Mouse (Mus musculus): ENCODE data around the gene Mapk1.
A peak's percentile ranks its signal among the peaks of the same experiment; 100 is the strongest.

Gene Mapk1

DNA sequence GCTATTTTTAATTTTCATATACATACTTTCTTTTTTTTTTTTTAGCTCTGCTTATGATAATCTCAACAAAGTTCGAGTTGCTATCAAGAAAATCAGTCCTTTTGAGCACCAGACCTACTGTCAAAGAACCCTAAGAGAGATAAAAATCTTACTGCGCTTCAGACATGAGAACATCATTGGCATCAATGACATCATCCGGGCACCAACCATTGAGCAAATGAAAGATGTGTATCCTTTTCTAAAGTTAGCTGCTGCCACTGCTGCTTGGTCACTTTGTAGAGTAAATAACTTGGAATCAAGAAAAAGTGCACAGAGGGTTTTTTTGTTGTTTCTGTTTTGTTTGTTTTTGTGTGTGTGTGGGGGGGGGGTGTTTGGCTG is 32.7 kb downstream of the Mapk1 start:
- no peak for DNase-seq (ENCODE audit: low read depth, low spot score)

DNA sequence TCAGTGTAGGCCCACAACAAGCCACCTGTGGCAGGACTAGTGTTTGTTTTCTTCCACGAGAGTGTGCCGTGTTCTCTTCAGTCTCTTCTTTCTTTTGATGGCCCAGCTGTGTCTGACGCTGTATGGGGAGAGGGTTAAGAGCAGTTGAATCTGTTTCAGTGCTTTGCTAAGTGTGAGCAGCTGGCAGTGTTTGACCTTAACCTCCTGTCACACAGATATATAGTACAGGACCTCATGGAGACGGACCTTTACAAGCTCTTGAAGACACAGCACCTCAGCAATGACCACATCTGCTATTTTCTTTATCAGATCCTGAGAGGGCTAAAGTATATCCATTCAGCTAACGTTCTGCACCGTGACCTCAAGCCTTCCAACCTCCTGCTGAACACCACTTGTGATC is 34.9 kb downstream of the Mapk1 start:
- no peak for DNase-seq (ENCODE audit: low read depth, low spot score)

DNA sequence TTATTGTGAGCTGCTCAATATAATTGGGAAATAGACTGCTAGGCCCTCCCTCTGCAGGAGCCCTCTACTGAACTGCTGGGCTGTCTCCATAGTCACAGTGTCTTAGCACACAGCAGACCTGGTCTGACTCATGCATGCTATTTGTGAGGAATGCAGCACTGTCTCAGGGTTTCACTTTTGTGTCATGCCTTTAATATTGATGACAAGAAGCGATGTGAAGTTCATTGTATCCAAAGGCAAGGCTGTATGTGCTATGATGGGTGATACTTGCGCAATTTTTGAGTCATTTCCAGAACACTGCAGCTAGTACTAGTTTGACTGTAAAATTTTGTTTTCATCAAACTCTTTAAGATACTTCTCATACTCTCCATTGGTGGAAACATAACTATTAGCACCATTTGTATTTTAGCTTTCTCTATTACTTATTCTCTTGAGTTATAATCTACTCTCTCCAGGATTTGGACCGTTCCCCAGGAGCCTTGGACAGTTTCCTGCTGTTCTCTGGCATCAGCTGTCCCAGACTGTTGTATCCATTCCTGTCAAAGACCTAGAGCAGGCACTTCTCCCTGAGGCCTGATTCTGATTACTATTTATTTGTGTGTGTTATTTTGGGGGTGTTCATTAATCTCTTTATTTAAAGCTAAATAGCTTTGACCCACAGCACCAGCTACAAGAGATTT is 41.4 kb downstream of the Mapk1 start:
- DNase-seq (ENCODE audit: low read depth, low spot score) = no peak

DNA sequence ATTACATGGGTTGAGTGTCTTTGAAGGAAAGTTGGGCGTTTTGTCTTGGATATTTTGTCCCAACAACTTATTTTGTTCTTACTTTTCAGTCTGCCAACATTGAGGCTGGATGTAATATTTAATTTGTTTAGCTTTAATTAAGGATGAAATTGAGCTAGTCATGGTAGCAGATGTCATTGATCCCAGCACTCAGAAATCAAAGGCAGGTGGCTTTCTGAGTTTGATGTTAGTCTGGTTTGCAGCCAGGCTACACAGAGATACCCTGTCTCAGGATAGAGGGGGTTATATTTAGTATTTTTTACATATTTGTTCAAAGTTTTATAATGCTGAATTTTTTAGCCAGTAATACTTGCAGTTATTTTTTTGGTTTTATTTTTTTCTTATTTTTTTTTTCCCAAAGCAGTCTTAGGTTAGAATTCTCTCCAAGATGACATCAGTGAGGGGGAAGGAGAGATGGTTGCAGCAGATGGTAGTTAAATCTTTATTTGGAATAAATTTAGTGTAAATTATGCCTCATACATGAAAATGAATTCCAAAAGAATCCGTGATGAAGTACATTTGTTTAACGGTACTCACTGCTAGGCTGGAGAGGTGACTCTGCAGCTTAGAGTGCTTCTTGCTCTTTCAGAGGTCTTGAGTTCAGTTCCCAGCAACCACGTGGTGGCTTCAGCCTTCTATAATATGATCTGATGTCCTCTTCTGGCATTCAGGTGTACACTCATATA is 47.0 kb downstream of the Mapk1 start:
- DNase-seq (ENCODE audit: low read depth, low spot score) = no peak

DNA sequence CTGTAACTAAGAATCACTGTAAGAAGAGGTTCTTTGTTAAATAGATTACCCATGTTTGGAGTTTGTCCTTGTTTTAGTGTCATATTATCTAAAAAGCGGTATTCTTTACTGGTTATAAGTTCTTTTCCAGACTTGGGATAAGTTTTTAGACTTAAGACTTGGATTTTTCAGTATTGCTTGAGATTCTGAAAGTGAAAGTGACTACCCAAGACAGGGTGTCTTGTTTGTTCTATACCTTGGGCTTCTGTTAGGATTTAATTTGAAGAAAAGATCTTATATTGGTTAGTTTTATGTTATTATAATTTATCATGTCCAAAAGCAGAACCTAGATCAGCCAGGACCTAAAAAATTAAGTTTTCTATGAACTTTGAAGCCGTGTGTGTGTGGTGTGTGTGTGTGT is 50.6 kb downstream of the Mapk1 start:
- DNase-seq (ENCODE audit: low read depth, low spot score) = no peak

DNA sequence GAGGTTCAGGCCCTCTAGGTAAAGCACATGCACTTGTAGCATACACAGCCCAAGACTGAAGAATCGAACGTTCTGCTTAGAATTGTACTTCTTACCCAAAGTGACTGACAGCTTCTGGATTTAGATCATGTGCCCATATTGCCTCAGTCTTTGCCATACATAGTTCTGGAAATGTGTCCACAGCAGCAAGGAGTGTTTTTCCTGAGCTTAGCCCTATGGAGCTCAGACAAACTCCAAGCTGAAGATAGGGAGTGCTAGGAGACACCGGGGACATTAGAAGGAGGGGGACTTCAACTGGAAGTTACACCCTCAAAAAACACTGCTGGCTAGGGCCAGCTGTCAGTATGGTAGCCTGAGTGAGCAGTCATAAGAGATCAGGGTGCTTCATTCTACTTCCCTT is 57.5 kb downstream of the Mapk1 start:
- DNase-seq (ENCODE audit: low read depth, low spot score) = no peak

DNA sequence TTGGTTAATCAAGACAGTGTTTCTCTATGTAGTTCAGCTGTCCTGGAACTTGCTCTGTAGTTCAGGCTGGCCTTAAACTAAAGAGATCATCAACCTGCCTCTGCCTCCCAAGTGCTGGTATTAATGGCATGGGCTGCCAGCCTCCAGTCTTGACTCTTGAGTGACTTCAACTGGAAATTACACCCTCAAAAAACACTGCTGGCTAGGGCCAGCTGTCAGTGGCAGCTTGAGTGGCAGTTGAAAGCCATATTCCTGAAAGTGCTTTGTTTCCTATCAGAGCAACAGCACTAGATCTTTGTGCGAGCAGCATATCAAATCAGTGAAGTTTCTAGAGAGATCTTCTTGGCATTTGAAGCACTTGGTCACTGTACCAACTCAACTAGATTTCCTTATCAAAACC is 58.2 kb downstream of the Mapk1 start:
- DNase-seq (ENCODE audit: low read depth, low spot score) = no peak

DNA sequence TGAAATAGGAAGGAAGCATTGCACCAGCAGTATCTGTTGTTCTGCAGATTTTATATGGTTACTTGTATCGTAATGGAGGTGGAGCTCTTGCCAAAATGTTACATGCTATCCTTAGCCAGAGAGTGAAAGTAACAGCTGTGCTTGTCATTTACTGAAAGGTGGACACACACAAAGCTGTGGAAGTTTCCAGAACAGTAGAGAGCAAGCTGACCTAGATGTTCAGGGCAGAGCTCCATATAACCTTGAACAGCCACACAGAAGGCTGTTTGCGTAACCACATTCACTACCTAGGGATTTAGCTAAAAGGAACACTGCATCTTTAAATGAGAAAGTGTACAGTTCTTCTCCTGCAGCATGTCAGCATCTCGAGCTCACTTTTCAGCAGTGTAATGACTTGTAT is 61.1 kb downstream of the Mapk1 start:
- DNase-seq (ENCODE audit: low read depth, low spot score) = no peak

DNA sequence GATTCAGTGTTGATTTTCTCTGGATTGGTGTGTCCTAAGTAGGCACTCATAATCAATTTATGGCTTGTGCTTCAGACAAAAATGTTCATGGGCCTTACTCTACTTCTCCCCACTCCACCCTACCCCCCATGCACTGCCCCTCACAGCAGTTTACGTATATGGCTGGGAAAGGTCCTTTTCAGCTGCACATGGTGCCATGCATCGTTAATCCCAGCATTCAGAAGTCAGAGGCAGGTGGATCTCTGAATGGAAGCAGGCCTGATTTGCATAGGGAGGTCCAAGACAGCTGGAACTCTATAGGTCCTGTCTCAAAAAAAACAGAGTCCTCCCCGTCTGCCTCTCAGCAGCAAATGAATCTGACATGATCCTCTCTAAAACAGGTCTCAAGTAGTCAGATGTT is 62.1 kb downstream of the Mapk1 start:
- DNase-seq (ENCODE audit: low read depth, low spot score) = no peak

DNA sequence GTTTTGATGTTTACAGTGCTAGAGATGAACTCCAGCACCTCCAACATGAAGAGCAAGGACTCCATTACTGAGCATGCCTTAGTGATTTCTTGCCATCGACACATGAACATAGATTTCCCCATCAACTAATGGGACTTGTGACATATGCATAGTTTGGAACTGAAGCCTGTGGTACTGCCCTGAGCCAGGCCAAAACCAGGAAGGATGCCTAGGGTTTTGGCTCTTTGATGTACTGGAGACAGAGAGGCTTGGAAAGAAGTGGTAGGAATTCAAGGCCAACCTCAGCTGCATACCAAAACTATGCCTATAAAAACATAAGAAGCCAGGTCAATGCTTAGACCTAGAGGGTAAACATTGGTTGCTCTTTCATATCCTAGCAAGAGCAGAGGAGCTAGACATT is 66.7 kb downstream of the Mapk1 start:
- no peak for DNase-seq (ENCODE audit: low read depth, low spot score)

DNA sequence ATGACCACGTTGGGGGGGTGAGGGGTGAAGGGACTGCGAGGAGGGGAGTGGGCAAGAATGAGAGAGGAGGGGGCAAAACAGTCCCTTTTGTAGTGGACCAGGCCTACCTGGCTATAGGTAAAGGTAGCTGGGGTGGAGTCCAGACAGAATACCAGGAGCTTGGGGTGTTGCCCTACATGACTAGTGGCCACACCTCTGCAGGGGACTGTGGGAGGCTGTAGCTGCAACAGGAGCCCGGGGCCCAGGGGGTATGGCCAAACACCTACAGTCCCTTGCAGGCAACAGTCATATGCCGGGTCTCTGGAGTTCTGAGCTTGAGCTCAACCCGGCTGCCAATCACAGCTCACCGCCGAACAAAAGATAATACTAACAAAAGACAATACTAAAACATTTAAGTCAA is 68.9 kb downstream of the Mapk1 start:
- no peak for DNase-seq (ENCODE audit: low read depth, low spot score)

DNA sequence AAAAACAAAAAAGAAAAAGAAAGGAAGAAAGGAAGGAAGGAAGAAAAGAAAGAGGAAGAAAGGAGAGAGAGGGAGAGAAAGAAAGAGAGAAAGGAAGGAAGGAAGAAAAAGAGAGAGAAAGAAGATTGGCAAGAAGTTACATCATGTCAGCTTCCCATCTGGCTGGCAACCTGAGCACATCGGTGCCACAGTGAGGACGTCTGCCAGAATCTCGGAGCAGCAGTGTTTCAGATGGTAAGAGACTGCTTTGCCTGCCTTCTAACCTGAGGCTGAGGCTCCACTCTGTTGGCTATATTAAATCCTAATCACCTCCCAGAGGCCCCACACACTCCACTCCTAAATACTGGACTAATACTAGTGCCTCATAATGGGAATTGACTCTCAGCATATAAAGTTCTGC is 70.7 kb downstream of the Mapk1 start:
- DNase-seq (ENCODE audit: low read depth, low spot score) = no peak

DNA sequence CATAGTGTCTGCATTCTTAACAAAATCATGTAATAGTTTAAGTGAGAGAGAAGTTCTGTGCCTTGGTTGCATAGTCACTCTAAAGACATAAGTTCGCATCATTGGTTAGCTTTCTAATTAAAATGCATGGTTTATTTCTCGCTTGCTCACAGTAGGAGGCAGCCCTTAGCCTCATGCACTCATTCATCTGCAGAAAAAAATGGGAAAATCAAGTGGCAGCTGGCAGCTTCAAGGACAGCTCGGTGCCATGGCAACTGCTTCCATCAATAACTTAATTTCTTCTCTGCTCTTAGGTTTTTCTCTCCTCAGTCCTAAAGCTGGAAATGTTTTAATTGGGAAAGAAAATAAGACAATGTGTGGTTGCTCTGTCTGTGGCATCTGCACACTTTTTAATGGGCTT is 72.4 kb downstream of the Mapk1 start:
- DNase-seq (ENCODE audit: low read depth, low spot score) = no peak

DNA sequence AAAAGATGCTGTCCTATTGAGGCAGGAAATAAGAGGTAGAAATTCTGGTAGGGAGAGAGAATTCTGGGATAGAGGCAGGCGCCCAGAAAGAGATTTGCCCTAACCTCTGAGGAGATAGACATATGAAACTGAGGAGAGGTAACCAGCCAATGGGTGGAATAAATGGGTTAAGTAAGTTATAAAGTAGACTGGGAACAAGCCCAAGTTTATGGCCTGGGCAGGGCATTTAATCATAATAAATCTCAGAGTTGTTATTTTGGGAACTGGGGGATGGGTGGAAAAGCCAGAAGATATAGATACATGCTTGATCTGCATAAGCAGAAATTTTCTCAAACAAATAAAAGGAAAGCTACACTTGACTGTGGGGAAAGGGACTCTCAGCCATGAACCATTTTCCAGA is 79.2 kb downstream of the Mapk1 start:
- DNase-seq (ENCODE audit: low read depth, low spot score) = no peak

DNA sequence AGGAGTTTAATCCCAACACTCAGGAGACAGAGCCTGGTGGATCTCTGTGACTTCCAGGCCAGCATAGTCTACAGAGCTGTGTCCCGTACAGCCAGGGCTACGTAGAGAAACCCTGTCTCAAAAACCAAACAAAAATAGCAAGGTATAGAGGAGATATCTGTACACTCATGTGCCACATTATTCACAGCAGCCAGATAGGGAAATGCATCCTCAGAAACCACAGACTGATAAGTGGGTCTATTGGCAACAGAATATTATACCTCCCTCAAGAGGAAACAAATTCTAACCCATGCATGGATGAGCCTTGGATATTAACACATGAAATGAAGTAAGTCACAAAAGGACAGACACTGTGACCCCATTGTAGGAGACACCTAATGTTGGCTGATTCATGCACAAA is 84.4 kb downstream of the Mapk1 start:
- DNase-seq (ENCODE audit: low read depth, low spot score) = no peak

DNA sequence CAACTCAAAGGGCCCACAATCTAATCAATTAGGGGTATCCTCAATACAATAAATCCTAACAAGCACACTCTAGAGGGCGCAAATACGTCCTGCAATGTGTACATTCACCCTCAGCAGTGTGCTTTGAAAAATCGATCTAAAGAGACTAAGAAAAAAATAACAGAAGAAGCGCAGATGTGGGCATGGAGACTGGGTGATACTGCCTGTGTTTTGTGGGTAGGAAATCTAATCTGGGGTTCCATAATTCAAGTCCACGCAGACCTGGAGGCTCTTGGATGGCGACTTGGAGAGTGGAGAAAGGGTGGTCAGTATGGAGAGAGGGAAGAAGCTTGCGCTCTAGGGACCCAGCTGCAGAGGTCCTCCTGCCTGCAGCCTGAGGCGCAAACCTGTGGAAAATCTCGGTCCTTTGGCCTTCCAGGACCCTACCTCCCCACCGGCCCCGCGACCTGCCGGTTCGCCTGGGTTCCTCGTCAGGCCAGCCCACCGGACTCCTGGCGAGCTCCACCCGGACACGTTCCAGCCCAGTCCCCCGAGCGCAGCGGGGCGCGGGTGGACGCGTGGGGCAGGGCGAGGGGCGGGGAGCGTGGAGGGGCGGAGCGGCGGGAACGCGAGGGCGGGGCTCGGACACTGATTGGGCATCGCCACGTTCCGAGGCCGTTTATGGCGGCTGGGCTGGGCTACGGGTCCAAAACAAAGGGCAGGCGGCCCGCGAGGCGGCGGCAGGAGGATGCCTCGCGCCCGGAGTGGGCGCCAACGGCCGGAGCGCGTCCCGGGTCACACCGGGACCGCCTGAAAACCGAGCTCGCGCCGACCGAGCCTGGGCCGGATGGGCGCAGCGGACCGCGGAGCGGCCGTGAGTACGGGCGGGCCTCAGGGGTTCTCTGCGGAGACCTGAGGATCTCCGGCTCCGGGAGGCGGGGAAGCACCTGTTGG is 86.6 kb downstream of the Mapk1 start, which contains the start of gene Ypel1:
Gene Ypel1, plus strand, starts transcription at position 186 of the 933 bp plus-strand sequence.
- DNase-seq (ENCODE audit: low read depth, low spot score) = peak; percentile 79

DNA sequence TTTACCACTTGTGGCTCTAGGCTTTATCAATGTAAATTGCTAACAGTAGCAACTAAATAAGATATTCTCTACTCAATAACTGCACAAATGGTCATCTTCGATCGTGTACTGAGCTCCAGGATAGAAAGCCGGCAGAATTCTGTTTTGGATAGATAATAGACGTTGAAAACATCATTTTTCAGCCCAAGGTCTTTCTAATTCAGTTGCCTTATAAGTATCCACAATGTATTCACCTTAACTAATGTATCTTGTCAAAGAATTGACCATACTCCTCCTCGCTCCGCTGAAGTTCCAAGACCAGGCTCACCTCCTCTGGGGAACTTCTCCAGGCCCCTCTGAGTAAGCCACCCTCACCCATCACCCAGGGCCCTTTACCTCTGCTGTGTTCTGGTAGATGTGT is 87.5 kb downstream of the Mapk1 start:
- DNase-seq (ENCODE audit: low read depth, low spot score) = no peak

DNA sequence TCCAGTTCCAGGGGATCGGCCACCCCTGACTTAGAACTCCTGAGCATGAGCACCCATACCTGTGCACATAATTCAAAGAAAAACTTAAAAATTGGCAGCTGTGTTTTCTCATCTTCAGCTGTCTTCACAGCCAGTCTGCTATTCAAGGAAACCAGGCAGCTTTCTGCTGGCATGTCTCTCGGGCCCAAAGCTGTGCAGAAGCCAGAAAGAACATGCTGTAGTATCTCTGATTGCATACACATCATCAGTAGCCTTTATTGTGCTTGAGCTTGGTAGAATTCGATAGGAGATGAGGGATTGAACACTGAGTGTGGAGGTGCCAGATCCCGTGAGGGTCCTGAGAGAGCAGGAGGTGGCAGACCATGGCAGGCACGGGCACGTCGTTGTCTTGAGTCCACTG is 89.8 kb downstream of the Mapk1 start:
- no peak for DNase-seq (ENCODE audit: low read depth, low spot score)

DNA sequence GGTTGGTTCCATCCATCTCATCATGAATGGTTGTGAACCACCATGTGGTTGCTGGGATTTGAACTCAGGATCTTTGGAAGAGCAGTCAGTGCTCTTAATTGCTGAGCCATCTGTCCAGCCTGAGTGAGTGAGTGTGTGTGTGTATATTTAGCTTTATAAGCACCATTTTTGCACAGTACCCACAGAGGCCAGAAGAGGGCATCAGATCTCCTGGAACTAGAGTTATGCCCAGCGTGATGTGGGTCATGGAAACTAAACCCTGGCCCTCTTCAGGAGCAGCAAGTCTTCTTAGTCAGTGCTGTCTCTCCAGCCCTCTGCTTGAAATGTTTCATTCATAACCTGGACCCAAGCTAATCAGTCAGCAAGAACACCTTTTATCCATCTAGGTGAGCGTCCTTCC is 93.1 kb downstream of the Mapk1 start:
- DNase-seq (ENCODE audit: low read depth, low spot score) = peak; percentile 70

DNA sequence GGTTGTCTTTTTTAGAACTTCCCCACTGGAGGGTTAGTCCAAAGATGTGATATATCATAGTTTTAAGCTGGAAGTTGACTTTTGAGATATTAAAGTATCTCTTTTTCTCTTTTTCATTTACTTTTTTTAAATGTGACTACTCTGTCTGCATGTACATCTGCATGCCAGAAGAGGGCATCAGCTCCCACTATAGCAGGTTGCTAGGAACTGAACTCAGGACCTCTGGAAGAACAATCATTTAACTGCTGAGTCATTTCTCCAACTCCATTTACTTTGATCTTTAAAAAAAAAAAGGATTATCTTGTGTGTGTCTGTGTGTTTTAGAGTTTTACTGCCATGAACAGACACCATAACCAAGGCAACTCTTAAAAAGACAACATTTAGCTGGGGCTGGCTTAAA is 93.7 kb downstream of the Mapk1 start:
- peak; percentile 28 for DNase-seq (ENCODE audit: low read depth, low spot score)

DNA sequence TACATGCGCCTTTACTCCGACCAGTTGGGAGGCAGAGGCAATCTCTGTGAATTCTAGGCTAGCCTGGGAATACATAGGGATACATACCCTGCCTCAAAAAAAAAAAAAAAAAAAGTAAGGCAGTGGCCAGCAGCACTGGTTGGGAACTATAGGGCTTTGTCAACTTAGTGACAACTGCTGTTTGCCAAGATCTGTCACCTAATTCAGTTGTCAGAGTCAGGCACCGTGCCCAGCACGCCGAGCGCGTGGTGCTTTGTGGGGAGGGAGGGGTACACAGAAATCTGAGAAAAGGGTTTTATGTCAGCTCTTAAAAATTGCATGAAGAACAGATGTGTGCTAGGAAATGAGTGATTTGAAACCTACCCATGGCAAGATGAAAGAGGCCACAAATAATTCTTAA is 94.9 kb downstream of the Mapk1 start:
- no peak for DNase-seq (ENCODE audit: low read depth, low spot score)

DNA sequence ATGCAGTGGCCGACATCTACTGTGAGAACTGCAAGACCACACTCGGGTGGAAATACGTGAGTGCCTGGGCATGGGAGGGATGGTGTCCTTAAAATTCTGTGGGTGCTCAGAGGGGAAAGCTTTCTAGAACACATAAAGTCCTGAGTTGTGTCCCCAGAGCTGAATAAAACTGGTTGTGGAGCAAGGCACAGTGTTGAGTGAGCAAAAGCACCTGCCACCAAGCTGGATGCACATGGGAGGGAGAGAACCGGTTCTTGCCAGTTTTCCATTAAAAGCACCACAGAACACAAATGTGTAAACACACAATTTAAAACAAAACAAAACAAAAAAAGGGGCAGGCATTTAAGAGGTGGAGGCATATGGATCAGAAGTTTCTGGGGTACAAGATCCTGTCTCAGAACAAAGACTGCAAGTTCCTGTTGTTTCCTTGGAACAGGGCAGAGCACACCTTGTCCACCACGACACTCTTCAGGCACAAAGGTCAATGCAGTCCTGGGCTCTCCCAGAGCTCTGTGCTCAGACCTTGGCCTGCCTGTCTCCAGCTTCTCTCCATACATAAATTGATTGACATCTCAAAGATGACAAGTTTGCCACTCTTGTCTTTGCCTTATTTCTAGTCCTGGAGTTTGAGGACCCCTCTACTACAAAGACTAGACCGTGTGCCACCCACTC is 99.1 kb downstream of the Mapk1 start:
- no peak for DNase-seq (ENCODE audit: low read depth, low spot score)

Measured in ES-CJ7 (cell line).